Mouse (Mus musculus): ENCODE results near the gene Cdx2.

The Cdx2 gene

DNA sequence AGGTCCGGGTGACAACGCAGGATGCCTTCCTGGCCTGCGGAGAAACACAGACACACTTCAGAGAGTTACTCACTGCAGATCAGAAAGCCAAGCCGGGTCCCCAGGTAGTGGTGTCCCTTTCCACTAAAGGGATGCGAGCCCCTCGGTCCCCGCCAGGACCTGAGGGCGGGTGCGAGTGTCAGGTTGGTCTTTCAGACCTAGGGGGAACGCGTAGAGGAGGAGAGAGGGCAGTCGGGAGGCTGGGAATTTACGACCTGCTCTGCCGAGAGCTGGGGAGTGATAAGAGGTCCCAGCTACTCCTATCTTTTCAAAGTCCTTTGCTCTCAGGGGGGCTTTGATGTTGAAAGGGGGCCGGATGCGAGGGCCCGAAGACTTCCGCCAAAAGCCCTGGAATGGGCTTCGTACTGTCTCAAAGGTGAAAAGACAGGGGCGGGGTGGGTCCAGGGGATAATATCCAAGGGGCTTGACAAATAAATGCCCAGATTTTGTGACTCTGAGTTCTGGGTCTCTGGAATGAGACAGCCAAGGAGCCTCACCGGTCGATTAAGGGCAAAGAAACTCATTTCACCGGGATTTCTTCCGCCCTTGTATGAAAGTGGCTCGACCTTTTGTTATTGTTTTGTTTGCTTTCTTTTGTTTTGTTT is 8.5 kb upstream of the Cdx2 start:
- DNase-seq (ENCODE audit: low read depth): no peak

GRCm38 (mm10) chr5:147314646-147315431 is 7.8 kb upstream of the Cdx2 start:
- no peak for DNase-seq (ENCODE audit: low read depth)

- no peak for DNase-seq (ENCODE audit: low read depth)
These were observed 6.0 kb upstream of the Cdx2 start for GRCm38 (mm10) chr5:147312830-147313685.

DNA sequence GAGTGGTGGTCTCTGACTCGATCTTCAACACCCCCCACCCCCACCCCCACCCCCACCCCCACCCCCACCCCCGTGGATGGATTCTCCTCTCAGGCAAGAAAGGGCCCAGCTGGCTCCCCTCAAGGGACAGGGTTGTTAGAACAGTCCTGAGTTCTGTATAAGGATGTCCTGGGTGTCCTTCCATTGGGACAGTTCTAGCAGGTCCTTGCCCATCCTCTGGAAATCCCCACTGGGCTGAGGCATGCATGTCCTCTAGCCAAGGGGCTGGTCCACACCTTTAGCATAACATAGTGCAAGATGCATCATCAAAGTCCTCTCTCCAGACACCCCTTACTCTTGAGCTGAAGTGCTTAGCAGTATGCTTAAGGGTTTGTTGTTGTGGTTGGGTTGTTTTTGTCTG is 2.7 kb upstream of the Cdx2 start:
- no peak for DNase-seq (ENCODE audit: low read depth)

DNA sequence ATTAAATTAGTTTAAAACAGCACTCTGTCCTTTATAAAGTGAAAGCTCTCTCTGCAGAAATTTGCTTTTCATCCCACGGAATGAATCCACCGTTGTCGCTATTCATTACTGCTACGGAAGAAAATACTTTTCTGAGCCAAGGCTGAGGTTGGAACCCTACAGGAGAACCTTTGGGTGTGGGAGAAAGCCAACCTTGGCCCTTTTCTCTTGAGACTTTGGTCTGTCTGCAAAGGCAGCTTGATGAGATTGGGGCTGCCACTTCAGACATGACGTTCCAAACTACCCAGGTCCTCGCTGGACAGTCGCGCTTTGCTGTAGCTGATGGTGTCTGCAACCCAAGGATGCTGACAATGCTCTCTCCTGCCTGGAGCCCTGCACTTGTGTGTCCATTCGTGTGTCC is 1.4 kb upstream of the Cdx2 start:
- no peak for DNase-seq (ENCODE audit: low read depth)

- no peak for DNase-seq (ENCODE audit: low read depth)
These were observed 322 bp upstream of the Cdx2 start for GRCm38 (mm10) chr5:147307398-147307785.

DNA sequence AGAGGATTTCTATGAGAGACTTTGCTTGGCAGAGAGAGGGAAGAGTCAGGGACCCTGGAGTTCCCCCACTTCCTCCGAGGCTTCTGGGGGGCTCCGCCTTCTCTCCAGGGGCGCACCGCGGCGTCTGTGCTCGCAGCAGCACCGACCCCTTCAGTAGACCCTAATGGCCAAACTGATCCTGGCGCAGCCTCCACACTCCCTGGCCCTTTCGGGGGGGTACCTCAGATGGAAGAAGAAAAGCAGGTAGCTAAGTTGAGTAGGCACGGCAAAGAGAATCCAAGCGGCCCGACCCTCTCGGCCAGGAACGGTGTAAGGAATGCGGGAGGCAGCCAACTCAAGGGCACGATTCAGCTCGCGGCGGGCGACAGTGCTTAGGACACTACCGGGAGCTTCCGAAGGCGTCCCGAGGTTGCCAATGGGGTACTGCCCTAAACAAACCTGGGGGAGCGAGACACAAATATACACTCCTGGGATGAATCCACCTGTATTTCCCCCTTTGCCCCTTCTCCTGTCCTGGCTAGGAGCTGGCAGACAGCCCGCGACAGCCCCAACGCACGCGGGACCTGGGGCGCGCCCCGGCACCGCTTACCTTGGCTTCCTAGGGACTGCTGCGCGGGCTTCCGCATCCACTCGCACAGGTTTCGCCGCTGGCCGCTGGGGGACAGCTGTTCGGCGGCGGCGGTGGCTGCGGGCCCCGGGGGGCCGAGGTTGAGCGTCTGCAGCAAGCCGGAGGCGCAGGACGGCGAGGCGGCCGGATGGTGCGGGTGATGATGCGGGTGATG is 1.0 kb downstream of the Cdx2 start:
- no peak for DNase-seq (ENCODE audit: low read depth)

DNA sequence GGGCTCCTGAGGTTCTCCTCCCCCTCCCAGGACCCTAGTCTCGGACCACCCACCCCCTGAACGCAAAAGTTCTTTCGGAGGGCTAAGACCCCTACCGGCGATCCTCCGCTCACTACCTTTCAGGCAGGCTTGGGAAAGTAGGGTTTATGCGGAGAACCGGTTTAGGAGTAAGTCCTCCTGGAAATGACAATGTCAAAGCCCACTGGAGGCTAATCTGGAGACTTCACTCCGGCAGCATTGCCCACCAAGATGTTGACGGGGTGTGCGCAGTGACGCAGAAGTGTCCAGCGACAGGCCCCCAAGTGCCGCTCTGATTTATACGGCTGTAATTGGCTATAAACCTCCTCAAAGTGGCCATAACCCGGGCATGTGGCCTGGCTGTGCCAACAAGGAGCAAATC is 1.9 kb downstream of the Cdx2 start:
- no peak for DNase-seq (ENCODE audit: low read depth)

GRCm38 (mm10) chr5:147304276-147305155 is 2.6 kb downstream of the Cdx2 start:
- DNase-seq (ENCODE audit: low read depth): no peak

GRCm38 (mm10) chr5:147302746-147303400 is 4.2 kb downstream of the Cdx2 start:
- DNase-seq (ENCODE audit: low read depth): no peak

GRCm38 (mm10) chr5:147302141-147302540 is 4.9 kb downstream of the Cdx2 start:
- DNase-seq (ENCODE audit: low read depth): no peak

DNA sequence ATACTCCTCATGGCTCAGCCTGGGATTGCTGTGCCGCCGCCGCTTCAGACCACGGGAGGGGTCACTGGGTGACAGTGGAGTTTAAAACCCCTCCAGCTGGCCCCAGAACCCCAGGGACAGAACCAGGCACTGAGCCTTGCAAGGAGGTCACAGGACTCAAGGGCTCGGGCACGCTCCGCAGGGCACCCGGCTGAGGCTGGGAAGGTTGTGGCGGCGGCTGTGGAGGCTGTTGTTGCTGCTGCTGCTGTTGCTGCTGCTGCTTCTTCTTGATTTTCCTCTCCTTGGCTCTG is 5.3 kb downstream of the Cdx2 start:
- DNase-seq (ENCODE audit: low read depth): no peak

DNA sequence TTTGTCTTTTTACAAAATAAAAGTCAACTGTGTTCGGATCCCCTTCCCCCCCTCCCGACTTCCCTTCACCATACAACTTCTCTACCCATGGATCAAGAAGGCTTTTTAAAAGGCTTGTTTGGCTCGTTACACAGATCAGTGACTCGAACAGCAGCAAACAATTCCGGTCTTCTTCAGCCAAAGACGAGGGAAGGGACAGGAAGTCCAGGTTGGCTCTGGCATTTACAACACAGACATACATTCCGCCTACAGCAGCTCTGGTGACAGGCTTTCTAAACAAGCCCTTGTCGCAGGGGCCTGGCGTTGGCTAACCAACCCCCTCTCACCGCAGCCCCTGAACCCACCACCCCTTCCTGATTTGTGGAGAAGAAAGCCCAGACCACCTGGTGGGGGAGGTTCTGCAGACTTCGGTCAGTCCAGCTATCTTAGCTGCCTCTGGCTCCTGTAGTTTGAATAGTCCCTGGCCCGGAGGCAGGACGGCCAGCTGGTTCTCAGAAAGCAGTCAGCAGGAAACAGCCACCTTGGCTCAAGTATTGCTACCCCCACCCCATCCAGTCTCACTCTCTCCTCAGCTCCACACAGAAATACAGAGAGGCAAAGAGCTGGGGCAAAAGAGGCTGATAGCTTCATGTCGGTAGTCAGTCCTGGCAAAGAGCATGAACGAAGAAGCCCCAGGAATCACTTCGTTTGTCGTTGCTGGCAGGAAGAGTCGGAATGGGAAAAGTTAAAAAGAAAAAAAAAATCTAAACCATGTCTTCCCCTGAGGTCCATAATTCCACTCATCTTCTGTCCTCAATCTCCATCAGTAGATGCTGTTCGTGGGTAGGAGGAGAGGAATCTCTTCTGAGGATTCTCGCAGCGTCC is 5.9 kb downstream of the Cdx2 start:
- no peak for DNase-seq (ENCODE audit: low read depth)

GRCm38 (mm10) chr5:147300001-147300363 is 7.1 kb downstream of the Cdx2 start:
- DNase-seq (ENCODE audit: low read depth): no peak

- peak; percentile 56 for DNase-seq (ENCODE audit: low read depth)
These were observed 7.6 kb downstream of the Cdx2 start for GRCm38 (mm10) chr5:147299255-147300000.

DNA sequence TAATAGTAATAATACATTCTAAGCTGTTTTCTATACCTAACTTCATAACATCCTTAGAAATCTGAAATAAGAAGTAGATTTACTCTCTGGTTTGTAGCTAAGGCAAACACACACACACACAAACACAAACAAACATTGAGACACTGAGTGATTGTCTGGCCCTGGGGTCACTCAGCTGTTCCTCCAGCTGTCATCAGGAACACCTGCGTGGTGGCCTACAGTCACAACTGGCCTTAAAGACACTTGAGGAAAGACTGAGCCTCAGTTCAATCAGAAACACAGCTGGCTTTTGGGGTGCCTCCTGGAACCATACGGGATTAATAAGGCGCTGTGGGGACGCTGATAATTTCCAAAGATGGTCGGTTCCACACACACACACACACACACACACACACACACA is 9.8 kb downstream of the Cdx2 start:
- no peak for DNase-seq (ENCODE audit: low read depth)

DNA sequence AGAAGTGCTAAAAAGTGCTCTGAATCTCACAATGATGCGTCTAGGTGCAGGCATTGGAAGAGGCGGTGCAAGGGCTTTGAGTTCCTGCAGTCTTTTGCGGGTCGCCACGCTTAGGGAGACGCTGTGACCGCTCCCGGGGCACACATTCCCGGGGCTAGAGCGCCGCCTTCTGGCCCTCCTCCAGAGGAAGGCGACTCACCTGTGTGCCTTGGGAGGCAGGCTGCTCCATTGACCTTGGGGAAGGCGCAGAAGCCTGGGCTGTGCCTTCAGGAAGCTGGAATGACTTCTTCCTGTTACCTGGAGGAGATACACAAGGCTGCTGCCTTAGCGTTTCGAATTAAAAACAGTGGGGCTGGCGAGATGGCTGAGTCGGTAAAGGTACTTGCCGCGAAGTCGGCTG is 12.9 kb downstream of the Cdx2 start:
- no peak for DNase-seq (ENCODE audit: low read depth)

DNA sequence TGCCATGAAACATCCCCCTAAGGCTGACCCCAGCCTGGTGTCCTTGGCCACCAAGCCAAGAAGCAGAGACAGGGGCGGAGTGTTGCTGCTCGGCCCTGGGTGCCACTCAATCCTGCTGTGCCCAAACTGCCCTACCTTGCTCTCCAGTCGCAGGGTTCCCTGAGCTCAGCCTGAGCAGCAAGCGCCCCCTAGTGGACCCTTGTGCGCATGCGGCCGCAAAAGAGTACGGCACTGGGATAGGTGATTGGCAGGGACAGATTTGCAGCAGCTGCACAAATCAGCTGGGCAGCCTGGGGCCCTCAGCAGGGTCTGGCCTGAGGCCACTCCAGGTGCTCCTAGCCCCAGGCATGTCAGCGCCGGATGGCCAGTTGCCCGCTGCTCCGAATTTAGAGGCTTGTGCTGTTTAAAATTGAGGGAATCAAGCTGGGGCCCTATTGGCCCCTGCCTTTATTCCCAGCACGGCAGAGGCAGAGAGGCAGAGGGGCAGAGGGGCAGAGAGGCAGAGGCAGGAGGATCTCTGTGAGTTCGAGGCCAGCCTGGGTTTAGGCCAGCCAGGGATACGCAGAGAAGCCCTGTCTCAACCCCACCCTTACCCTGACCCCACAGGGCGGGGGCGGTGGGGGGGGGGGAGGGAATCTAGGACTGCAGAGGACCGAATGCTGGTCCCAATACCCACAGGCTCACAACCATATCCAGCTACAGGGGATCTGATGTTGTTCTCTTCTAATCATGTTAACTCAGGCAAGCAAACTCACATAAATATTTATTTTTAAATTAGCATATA is 13.8 kb downstream of the Cdx2 start:
- peak; percentile 79 for DNase-seq (ENCODE audit: low read depth)

Data from c-Kit-positive CD71-negative TER-119-negative erythroid progenitor cells, embryonic 14.5 days (primary cell).